Mouse (Mus musculus) myocyte (in vitro differentiated cells): Measurements from ENCODE around the gene 9530053A07Rik. TPM values are rescaled to one million over a fixed set of nuclear protein-coding genes. Genes with fewer than 3 reads are reported as not detected.

Experiments used
- H3K27me3 ChIP-seq: one replicate; pipeline ENCODE4 v1.6.1; 2011; ENCODE audit not compliant: control insufficient read depth, insufficient read depth, insufficient read length
- H3K36me3 ChIP-seq: one replicate; pipeline ENCODE4 v1.6.1; 2011; ENCODE audit not compliant: control insufficient read depth, insufficient read depth
- H3K4me2 ChIP-seq: one replicate; pipeline ENCODE4 v1.6.1; 2011; ENCODE audit warnings: low read depth, control low read depth
- H3K4me3 ChIP-seq: one replicate; pipeline ENCODE4 v1.5.1; 2011; ENCODE audit warnings: mild to moderate bottlenecking, control low read depth, moderate library complexity
- H3K79me2 ChIP-seq: one replicate; pipeline ENCODE4 v1.6.1; 2011; ENCODE audit not compliant: control insufficient read depth, insufficient read depth
- H3ac ChIP-seq: one replicate; pipeline ENCODE4 v1.6.1; 2011; ENCODE audit not compliant: control insufficient read depth, insufficient read length
- CEBPB ChIP-seq: IDR thresholded peaks from 2 replicates; pipeline ENCODE4 v1.6.1; 2011; ENCODE audit warnings: mild to moderate bottlenecking, moderate library complexity; ENCODE audit not compliant: poor library complexity, insufficient read depth, severe bottlenecking
- E2F4 ChIP-seq: IDR thresholded peaks from one replicate; pipeline ENCODE4 v1.6.1; 2011; ENCODE audit warnings: mild to moderate bottlenecking, control low read depth, moderate library complexity; ENCODE audit not compliant: insufficient read depth
- MAX ChIP-seq: IDR thresholded peaks from one replicate; pipeline ENCODE4 v1.6.1; 2011; ENCODE audit warnings: low read depth, mild to moderate bottlenecking, control low read depth
- MYOD1 ChIP-seq, 3 experiments: IDR thresholded peaks; one replicate each; pipeline ENCODE4 v1.6.1; 2011; ENCODE audit warnings: control low read depth in 2 of 3, low read depth in 2 of 3, mild to moderate bottlenecking in 2 of 3, moderate library complexity in 1 of 3; ENCODE audit not compliant: insufficient read length in 2 of 3, control insufficient read depth in 1 of 3
- MYOG ChIP-seq, 3 experiments: IDR thresholded peaks; one replicate each; pipeline ENCODE4 v1.6.1; 2011; ENCODE audit warnings: control low read depth in 2 of 3, low read depth in 2 of 3, mild to moderate bottlenecking in 2 of 3; ENCODE audit not compliant: insufficient read length in 2 of 3, control insufficient read depth in 1 of 3, insufficient read depth in 1 of 3
- POLR2A ChIP-seq: IDR thresholded peaks from one replicate; pipeline ENCODE4 v1.6.1; 2011; ENCODE audit warnings: low read depth, mild to moderate bottlenecking, control low read depth, moderate library complexity; ENCODE audit not compliant: insufficient read length
- POLR2AphosphoS2 ChIP-seq: IDR thresholded peaks from one replicate; pipeline ENCODE4 v1.6.1; 2011; ENCODE audit warnings: low read depth, control low read depth; ENCODE audit not compliant: insufficient read length
- REST ChIP-seq: IDR thresholded peaks from one replicate; pipeline ENCODE4 v1.6.1; 2011; ENCODE audit warnings: mild to moderate bottlenecking, control low read depth, moderate library complexity; ENCODE audit not compliant: insufficient read depth, insufficient read length
- SRF ChIP-seq: IDR thresholded peaks from one replicate; pipeline ENCODE4 v1.6.1; 2011; ENCODE audit warnings: low read depth; ENCODE audit not compliant: control insufficient read depth, insufficient read length
- TCF12 ChIP-seq: IDR thresholded peaks from one replicate; pipeline ENCODE4 v1.6.1; 2011; ENCODE audit warnings: mild to moderate bottlenecking, control low read depth; ENCODE audit not compliant: poor library complexity, insufficient read depth, severe bottlenecking
- TCF3 ChIP-seq: IDR thresholded peaks from one replicate; pipeline ENCODE4 v1.6.1; 2011; ENCODE audit warnings: low read depth, control low read depth; ENCODE audit not compliant: insufficient read length
- USF1 ChIP-seq: IDR thresholded peaks from one replicate; pipeline ENCODE4 v1.6.1; 2011; ENCODE audit warnings: low read depth, mild to moderate bottlenecking, control low read depth, moderate library complexity
- polyA plus RNA-seq: library from polyadenylated mRNA; unstranded; fragments of >200 nt; fragmentation: generic; extraction: Trizol; gene quantifications from one replicate; pipeline ENCODE4 v1.2.1, GENCODE M21; 2012; ENCODE audit warnings: missing spikeins

9530053A07Rik gene
- polyA plus RNA-seq, 1 experiment, result 0.11 TPM

GRCm38 (mm10) chr7:28180890-28181289, 51.6 kb downstream of the 9530053A07Rik start:
- no peak for TF ChIP-seq USF1
- no peak for TF ChIP-seq SRF
- TF ChIP-seq TCF12, result no peak
- no peak for TF ChIP-seq E2F4
- no peak for TF ChIP-seq POLR2AphosphoS2
- no peak for TF ChIP-seq REST
- no peak for TF ChIP-seq POLR2A
- no peak for TF ChIP-seq MYOD1 (IDR thresholded peaks at IDR 0.05; ENCODE audit: control insufficient read depth in 1 of 3, insufficient read length in 2 of 3, low read depth in 2 of 3)
- no peak for TF ChIP-seq MYOG (IDR thresholded peaks at IDR 0.05; ENCODE audit: control insufficient read depth in 1 of 3, insufficient read depth in 1 of 3, insufficient read length in 2 of 3, low read depth in 2 of 3)
- TF ChIP-seq CEBPB, result no peak
- no peak for TF ChIP-seq MAX
- TF ChIP-seq TCF3, result no peak
- no peaks in the 10 kb centered on the region for H3K27me3 ChIP-seq
- H3ac ChIP-seq, result peak overlapping the region; percentile 79
- H3K36me3 ChIP-seq, result peaks cover 30% of the 10 kb centered on the region
- peak overlapping the region; percentile 88 for H3K4me2 ChIP-seq
- peak overlapping the region; percentile 46 for H3K4me3 ChIP-seq
- peaks cover 6% of the 10 kb centered on the region for H3K79me2 ChIP-seq

- Histone ChIP-seq H3K27me3 (no peaks in the 10 kb centered on the region), H3ac (no peak overlapping the region), H3K79me2 (peaks cover 6% of the 10 kb centered on the region), H3K36me3 (peaks cover 30% of the 10 kb centered on the region), H3K4me3 (no peak overlapping the region), H3K4me2 (peak overlapping the region; percentile 88)
- no peak for TF ChIP-seq MYOD1 (IDR thresholded peaks at IDR 0.05; ENCODE audit: control insufficient read depth in 1 of 3, insufficient read length in 2 of 3, low read depth in 2 of 3)
- no peak for TF ChIP-seq TCF12
- TF ChIP-seq SRF, result no peak
Measured at GRCm38 (mm10) chr7:28181376-28181775, 52.1 kb downstream of the 9530053A07Rik start.

- no peak overlapping the region for H3K4me2 ChIP-seq
- no peak for TF ChIP-seq CEBPB
- H3K27me3 ChIP-seq, result no peaks in the 10 kb centered on the region
- H3K79me2 ChIP-seq, result peaks cover 6% of the 10 kb centered on the region
- H3K4me3 ChIP-seq, result no peak overlapping the region
- H3ac ChIP-seq, result no peak overlapping the region
- H3K36me3 ChIP-seq, result peaks cover 26% of the 10 kb centered on the region
Measured at GRCm38 (mm10) chr7:28182320-28182719, 53.1 kb downstream of the 9530053A07Rik start.

GRCm38 (mm10) chr7:28185884-28186283, 56.6 kb downstream of the 9530053A07Rik start:
- no peak for TF ChIP-seq USF1
- TF ChIP-seq MYOG (IDR thresholded peaks at IDR 0.05; ENCODE audit: control insufficient read depth in 1 of 3, insufficient read depth in 1 of 3, insufficient read length in 2 of 3, low read depth in 2 of 3), result no peak
- TF ChIP-seq CEBPB, result no peak
- TF ChIP-seq REST, result no peak
- H3K4me3 ChIP-seq, result no peak overlapping the region
- peaks cover 35% of the 10 kb centered on the region for H3K36me3 ChIP-seq
- H3ac ChIP-seq, result no peak overlapping the region
- H3K27me3 ChIP-seq, result no peaks in the 10 kb centered on the region
- H3K4me2 ChIP-seq, result no peak overlapping the region
- no peaks in the 10 kb centered on the region for H3K79me2 ChIP-seq

- H3K4me2 ChIP-seq, result no peak overlapping the region
- no peaks in the 10 kb centered on the region for H3K27me3 ChIP-seq
- no peaks in the 10 kb centered on the region for H3K79me2 ChIP-seq
- TF ChIP-seq REST (no peak), CEBPB (no peak), MAX (no peak), TCF3 (no peak), SRF (no peak)
- H3ac ChIP-seq, result no peak overlapping the region
- H3K4me3 ChIP-seq, result no peak overlapping the region
- H3K36me3 ChIP-seq, result peaks cover 33% of the 10 kb centered on the region
Measured at GRCm38 (mm10) chr7:28186631-28187030, 57.4 kb downstream of the 9530053A07Rik start.

- Histone ChIP-seq H3K27me3 (no peaks in the 10 kb centered on the region), H3K4me3 (no peak overlapping the region), H3K36me3 (peaks cover 18% of the 10 kb centered on the region), H3K79me2 (no peaks in the 10 kb centered on the region), H3K4me2 (no peak overlapping the region), H3ac (no peak overlapping the region)
- TF ChIP-seq MYOG (IDR thresholded peaks at IDR 0.05; ENCODE audit: control insufficient read depth in 1 of 3, insufficient read depth in 1 of 3, insufficient read length in 2 of 3, low read depth in 2 of 3), result no peak
- TF ChIP-seq MYOD1 (IDR thresholded peaks at IDR 0.05; ENCODE audit: control insufficient read depth in 1 of 3, insufficient read length in 2 of 3, low read depth in 2 of 3), result no peak
- no peak for TF ChIP-seq CEBPB
- no peak for TF ChIP-seq POLR2A
- TF ChIP-seq E2F4, result no peak
- no peak for TF ChIP-seq REST
- TF ChIP-seq MAX, result no peak
- TF ChIP-seq POLR2AphosphoS2, result no peak
- no peak for TF ChIP-seq TCF12
- TF ChIP-seq SRF, result no peak
- TF ChIP-seq TCF3, result no peak
- TF ChIP-seq USF1, result no peak
Measured at GRCm38 (mm10) chr7:28191489-28191888, 62.2 kb downstream of the 9530053A07Rik start.
